Mouse (Mus musculus): ENCODE measurements around the gene Prkar2b. TPM values are rescaled to one million over a fixed set of nuclear protein-coding genes. Genes with fewer than 3 reads are reported as not detected.

The Prkar2b gene
- polyA plus RNA-seq, 1 experiment from 2014 or later, result 20.3 TPM

- WGBS, result 88% methylated on average over 7 of the region's 7 CpGs
- no peak overlapping the region for H3K9ac ChIP-seq
These were observed 60.6 kb downstream of the Prkar2b start for GRCm38 (mm10) chr12:32000464-32000863.

GRCm38 (mm10) chr12:31998706-31999105, 62.4 kb downstream of the Prkar2b start:
- no peak overlapping the region for H3K9ac ChIP-seq
- H3K4me1 ChIP-seq, result no peaks in the 10 kb centered on the region
- no peaks in the 10 kb centered on the region for H3K36me3 ChIP-seq
- H3K27ac ChIP-seq, result no peak overlapping the region
- ATAC-seq (ENCODE audit: low FRiP score, low read depth), result no peak
- H3K4me2 ChIP-seq (replicated peaks), result no peak overlapping the region
- no peak overlapping the region for H3K4me3 ChIP-seq
- no peaks in the 10 kb centered on the region for H3K27me3 ChIP-seq
- WGBS, result 92% methylated on average over 5 of the region's 5 CpGs
- H3K9me3 ChIP-seq, result no peaks in the 10 kb centered on the region

More at GRCm38 (mm10) chr12:32000464-32000863, 60.6 kb downstream of the Prkar2b start:
- no peak for ATAC-seq (ENCODE audit: low FRiP score, low read depth)
- Histone ChIP-seq H3K4me3 (no peak overlapping the region), H3K27ac (no peak overlapping the region), H3K4me2 (replicated peaks) (no peak overlapping the region), H3K27me3 (no peaks in the 10 kb centered on the region), H3K36me3 (no peaks in the 10 kb centered on the region), H3K4me1 (no peaks in the 10 kb centered on the region), H3K9me3 (no peaks in the 10 kb centered on the region; the same call in 1 of the 2 replicates)

- H3K27me3 ChIP-seq, result no peaks in the 10 kb centered on the region
- H3K4me2 ChIP-seq (replicated peaks), result no peak overlapping the region
- no peak overlapping the region for H3K27ac ChIP-seq
- no peaks in the 10 kb centered on the region for H3K4me1 ChIP-seq
- H3K36me3 ChIP-seq, result no peaks in the 10 kb centered on the region
- H3K9me3 ChIP-seq, result no peaks in the 10 kb centered on the region
- no peak for ATAC-seq (ENCODE audit: low FRiP score, low read depth)
- no peak overlapping the region for H3K9ac ChIP-seq
- H3K4me3 ChIP-seq, result no peak overlapping the region
- 80% methylated on average over 3 of the region's 3 CpGs for WGBS
These were observed 63.7 kb downstream of the Prkar2b start for GRCm38 (mm10) chr12:31997328-31997878.

- no peak overlapping the region for H3K4me2 ChIP-seq (replicated peaks)
- H3K9ac ChIP-seq, result no peak overlapping the region
- no peaks in the 10 kb centered on the region for H3K4me1 ChIP-seq
- H3K27ac ChIP-seq, result no peak overlapping the region
- H3K27me3 ChIP-seq, result no peaks in the 10 kb centered on the region
- no peaks in the 10 kb centered on the region for H3K9me3 ChIP-seq
- no peak overlapping the region for H3K4me3 ChIP-seq
- H3K36me3 ChIP-seq, result no peaks in the 10 kb centered on the region
- ATAC-seq (ENCODE audit: low FRiP score, low read depth), result no peak
- WGBS, result 81% methylated on average over 5 of the region's 5 CpGs
These were observed 64.2 kb downstream of the Prkar2b start for GRCm38 (mm10) chr12:31996877-31997276.

GRCm38 (mm10) chr12:31990575-31990974, 70.5 kb downstream of the Prkar2b start:
- Histone ChIP-seq H3K4me2 (replicated peaks) (no peak overlapping the region), H3K27ac (no peak overlapping the region), H3K36me3 (no peaks in the 10 kb centered on the region), H3K27me3 (no peaks in the 10 kb centered on the region), H3K9me3 (no peaks in the 10 kb centered on the region), H3K9ac (no peak overlapping the region), H3K4me1 (no peaks in the 10 kb centered on the region), H3K4me3 (no peak overlapping the region)
- no peak for ATAC-seq (ENCODE audit: low FRiP score, low read depth)
- WGBS, result 84% methylated on average over 4 of the region's 4 CpGs

- H3K4me2 ChIP-seq (replicated peaks), result no peak overlapping the region
- H3K9me3 ChIP-seq, result no peaks in the 10 kb centered on the region
- no peaks in the 10 kb centered on the region for H3K36me3 ChIP-seq
- H3K27ac ChIP-seq, result no peak overlapping the region
- ATAC-seq (ENCODE audit: low FRiP score, low read depth), result no peak
- H3K4me3 ChIP-seq, result no peak overlapping the region
- no peak overlapping the region for H3K9ac ChIP-seq
- H3K27me3 ChIP-seq, result no peaks in the 10 kb centered on the region
- H3K4me1 ChIP-seq, result 0 out of 2 replicates have a peak, but pooled peaks cover 2% of the 10 kb centered on the region
These were observed 71.4 kb downstream of the Prkar2b start for GRCm38 (mm10) chr12:31989726-31990125.

- no peak for ATAC-seq (ENCODE audit: low FRiP score, low read depth)
- H3K9me3 ChIP-seq, result no peaks in the 10 kb centered on the region
- no peaks in the 10 kb centered on the region for H3K36me3 ChIP-seq
- H3K4me2 ChIP-seq (replicated peaks), result no peak overlapping the region
- no peaks in the 10 kb centered on the region for H3K27me3 ChIP-seq
- H3K27ac ChIP-seq, result no peak overlapping the region
- H3K4me1 ChIP-seq, result 0 out of 2 replicates have a peak, but pooled peaks cover 8% of the 10 kb centered on the region
- WGBS, result 93% methylated on average over 2 of the region's 2 CpGs
- H3K4me3 ChIP-seq, result no peak overlapping the region
- no peak overlapping the region for H3K9ac ChIP-seq
These were observed 74.6 kb downstream of the Prkar2b start for GRCm38 (mm10) chr12:31986463-31986862.

- no peak overlapping the region for H3K4me2 ChIP-seq (replicated peaks)
- H3K4me3 ChIP-seq, result no peak overlapping the region
- WGBS, result 81% methylated on average over 6 of the region's 6 CpGs
These were observed 75.4 kb downstream of the Prkar2b start for GRCm38 (mm10) chr12:31985738-31986137.

GRCm38 (mm10) chr12:31984664-31985063, 76.4 kb downstream of the Prkar2b start:
- Histone ChIP-seq H3K27me3 (no peaks in the 10 kb centered on the region), H3K27ac (no peak overlapping the region), H3K9me3 (no peaks in the 10 kb centered on the region), H3K4me1 (0 out of 2 replicates have a peak, but pooled peaks cover 8% of the 10 kb centered on the region), H3K4me2 (replicated peaks) (no peak overlapping the region), H3K36me3 (no peaks in the 10 kb centered on the region), H3K4me3 (no peak overlapping the region), H3K9ac (no peak overlapping the region)
- WGBS, result 71% methylated on average over 12 of the region's 12 CpGs
- no peak for ATAC-seq (ENCODE audit: low FRiP score, low read depth)

More at GRCm38 (mm10) chr12:31985738-31986137, 75.4 kb downstream of the Prkar2b start:
- no peaks in the 10 kb centered on the region for H3K36me3 ChIP-seq
- ATAC-seq (ENCODE audit: low FRiP score, low read depth), result no peak
- no peak overlapping the region for H3K9ac ChIP-seq
- no peaks in the 10 kb centered on the region for H3K9me3 ChIP-seq
- no peaks in the 10 kb centered on the region for H3K27me3 ChIP-seq
- H3K4me1 ChIP-seq, result 0 out of 2 replicates have a peak, but pooled peaks cover 8% of the 10 kb centered on the region
- H3K27ac ChIP-seq, result no peak overlapping the region

- Histone ChIP-seq H3K4me3 (no peak overlapping the region), H3K4me2 (replicated peaks) (no peak overlapping the region), H3K27ac (no peak overlapping the region), H3K36me3 (no peaks in the 10 kb centered on the region), H3K9me3 (no peaks in the 10 kb centered on the region), H3K9ac (no peak overlapping the region), H3K4me1 (0 out of 2 replicates have a peak, but pooled peaks cover 8% of the 10 kb centered on the region), H3K27me3 (no peaks in the 10 kb centered on the region)
- ATAC-seq (ENCODE audit: low FRiP score, low read depth), result no peak
- WGBS, result 45% methylated on average over 2 of the region's 2 CpGs
These were observed 76.9 kb downstream of the Prkar2b start for GRCm38 (mm10) chr12:31984206-31984605.

- Histone ChIP-seq H3K36me3 (no peaks in the 10 kb centered on the region), H3K4me1 (0 out of 2 replicates have a peak, but pooled peaks cover 8% of the 10 kb centered on the region), H3K4me2 (replicated peaks) (no peak overlapping the region), H3K9ac (no peak overlapping the region), H3K27me3 (no peaks in the 10 kb centered on the region), H3K4me3 (no peak overlapping the region), H3K27ac (no peak overlapping the region), H3K9me3 (no peaks in the 10 kb centered on the region)
- ATAC-seq (ENCODE audit: low FRiP score, low read depth), result no peak
- WGBS, result 68% methylated on average over 6 of the region's 6 CpGs
These were observed 77.3 kb downstream of the Prkar2b start for GRCm38 (mm10) chr12:31983769-31984168.

- H3K4me1 ChIP-seq, result 0 out of 2 replicates have a peak, but pooled peaks cover 8% of the 10 kb centered on the region
- no peak for ATAC-seq (ENCODE audit: low FRiP score, low read depth)
- no peaks in the 10 kb centered on the region for H3K9me3 ChIP-seq
- no peak overlapping the region for H3K27ac ChIP-seq
- no peak overlapping the region for H3K4me3 ChIP-seq
- no peak overlapping the region for H3K4me2 ChIP-seq (replicated peaks)
- H3K36me3 ChIP-seq, result no peaks in the 10 kb centered on the region
- no peak overlapping the region for H3K9ac ChIP-seq
- WGBS, result 37% methylated on average over 7 of the region's 7 CpGs
- no peaks in the 10 kb centered on the region for H3K27me3 ChIP-seq
These were observed 77.9 kb downstream of the Prkar2b start for GRCm38 (mm10) chr12:31983238-31983637.

- no peak overlapping the region for H3K9ac ChIP-seq
- WGBS, result 64% methylated on average over 12 of the region's 12 CpGs
- ATAC-seq (ENCODE audit: low FRiP score, low read depth), result no peak
These were observed 83.4 kb downstream of the Prkar2b start for GRCm38 (mm10) chr12:31977613-31978195.

More at GRCm38 (mm10) chr12:31977613-31978195, 83.4 kb downstream of the Prkar2b start:
- no peaks in the 10 kb centered on the region for H3K4me1 ChIP-seq
- H3K27me3 ChIP-seq, result no peaks in the 10 kb centered on the region
- H3K9me3 ChIP-seq, result no peaks in the 10 kb centered on the region
- H3K4me2 ChIP-seq (replicated peaks), result no peak overlapping the region; the same call in 1 of the 2 replicates
- H3K36me3 ChIP-seq, result no peaks in the 10 kb centered on the region
- H3K27ac ChIP-seq, result no peak overlapping the region
- no peak overlapping the region for H3K4me3 ChIP-seq
